Mouse (Mus musculus): Measurements from ENCODE around the gene Sipa1l2.

Sipa1l2 gene

DNA sequence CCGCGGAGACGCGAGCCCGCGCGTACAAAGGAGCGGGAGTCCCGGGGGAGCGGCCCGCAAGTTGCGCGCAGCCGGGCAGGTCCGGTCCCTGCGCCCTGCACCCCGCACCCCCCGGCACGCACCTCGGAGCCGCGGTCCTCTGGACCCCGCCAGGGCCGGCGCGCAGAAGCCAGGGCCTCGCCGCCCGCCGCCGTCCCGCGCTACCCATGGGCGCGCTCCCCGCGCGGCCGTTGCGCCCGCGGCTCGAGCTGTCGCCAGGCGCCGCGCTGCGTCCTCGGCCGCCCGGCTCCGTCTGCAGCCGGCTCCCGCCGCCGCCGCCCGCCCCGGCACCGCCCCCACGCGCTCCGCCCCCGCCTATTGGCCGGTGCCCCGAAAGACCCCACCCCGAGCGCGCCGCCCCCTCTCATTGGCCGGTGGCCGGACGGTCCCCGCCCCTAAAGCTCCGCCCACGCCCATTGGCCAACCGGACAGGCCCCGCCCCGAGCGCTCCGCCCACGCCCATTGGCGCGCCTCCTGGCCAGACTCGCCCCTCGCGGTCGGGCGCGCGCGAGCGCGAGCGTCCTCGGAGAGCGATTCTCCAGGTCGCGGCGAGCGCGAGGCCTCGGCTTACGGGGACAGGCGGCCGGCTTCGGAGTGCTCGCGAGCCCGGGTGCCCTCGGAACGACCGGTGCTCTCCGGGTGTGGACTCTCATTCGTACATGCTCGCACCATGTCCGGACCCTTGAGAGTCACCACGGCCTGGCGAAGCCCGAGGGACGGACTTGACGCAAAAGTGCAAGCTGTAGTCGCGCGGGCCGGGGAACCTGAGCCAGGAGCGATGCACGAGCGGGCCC is at the start of gene Sipa1l2:
TSS of gene Sipa1l2 (minus strand) at position 276 of the 833 bp plus-strand sequence.
- peak; percentile 98 for DNase-seq

DNA sequence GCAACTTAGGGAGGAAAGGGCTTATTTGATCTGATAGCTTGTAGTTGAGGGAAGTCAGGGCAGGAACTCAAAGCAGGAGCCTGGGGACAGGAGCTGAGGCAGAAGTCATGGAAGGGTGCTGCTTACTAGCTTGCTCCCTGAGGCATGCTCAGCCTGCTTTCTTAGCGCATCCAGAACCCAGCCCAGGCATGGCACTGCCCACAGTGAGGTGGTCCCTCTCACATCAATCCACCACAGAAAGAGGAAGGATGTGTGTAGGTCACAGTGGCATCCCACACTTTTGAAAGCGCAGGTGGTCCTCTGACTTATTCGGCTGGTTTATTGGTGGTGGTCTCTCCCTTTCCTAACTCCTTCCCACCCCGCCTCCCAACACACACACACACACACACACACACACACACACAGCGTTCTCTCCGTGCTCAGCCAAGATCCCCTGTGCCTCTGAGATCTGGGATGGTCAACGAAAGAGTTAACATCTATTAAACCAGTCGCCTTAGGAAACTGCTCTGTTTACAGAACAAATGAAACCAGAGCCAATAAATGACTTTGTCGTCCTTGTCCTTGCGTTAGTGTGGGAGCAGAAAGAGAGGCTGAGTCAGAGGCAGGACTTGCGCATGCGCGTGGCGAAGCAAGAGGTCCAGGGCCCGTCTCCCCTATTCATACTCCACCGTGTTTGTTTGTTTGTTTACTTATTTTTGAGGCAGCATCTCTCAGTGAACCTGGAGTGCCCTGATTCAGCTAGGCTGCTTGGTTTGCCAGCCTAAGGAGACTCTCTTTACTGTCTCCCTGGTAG is 49.1 kb upstream of the Sipa1l2 start:
- peak; percentile 80 for DNase-seq

DNA sequence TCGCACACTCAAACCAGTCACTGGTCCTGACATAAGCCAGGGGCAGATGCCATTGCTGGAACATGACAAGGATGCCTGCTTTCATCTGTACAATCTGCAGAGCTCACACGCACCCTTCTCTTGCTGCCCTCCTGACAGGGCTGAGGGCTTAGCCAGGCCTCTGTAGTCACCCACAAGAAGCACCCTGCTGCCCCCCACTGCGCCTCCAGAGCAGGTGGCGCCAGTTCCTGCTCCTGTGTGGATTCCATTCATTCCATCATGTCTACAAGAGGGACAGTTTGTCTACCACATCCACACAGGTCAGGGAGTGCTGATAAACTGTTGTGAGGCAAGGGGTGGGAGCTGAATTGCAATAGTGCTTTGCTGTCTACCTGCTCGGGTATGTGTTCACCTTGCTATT is 47.3 kb upstream of the Sipa1l2 start:
- DNase-seq, result no peak

DNA sequence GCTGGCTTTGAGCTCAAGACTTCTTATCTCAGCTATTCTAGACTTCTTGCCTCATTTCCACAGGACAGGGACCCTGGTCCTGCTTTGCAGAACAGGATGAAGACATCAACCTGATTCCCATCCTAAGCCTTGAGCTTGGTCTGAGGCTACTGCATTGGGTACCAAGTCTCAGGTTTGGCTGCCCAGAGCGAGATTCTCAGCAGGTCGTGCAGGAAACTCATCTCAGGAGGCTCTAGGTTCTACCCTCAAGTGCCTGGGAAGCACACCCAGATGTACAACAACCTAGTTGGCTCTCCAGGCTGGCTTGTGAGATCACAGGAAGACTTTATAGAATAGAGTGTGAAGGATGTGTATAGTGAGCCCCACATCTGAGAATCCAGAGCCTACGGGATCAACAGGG is 46.4 kb upstream of the Sipa1l2 start:
- no peak for DNase-seq

DNA sequence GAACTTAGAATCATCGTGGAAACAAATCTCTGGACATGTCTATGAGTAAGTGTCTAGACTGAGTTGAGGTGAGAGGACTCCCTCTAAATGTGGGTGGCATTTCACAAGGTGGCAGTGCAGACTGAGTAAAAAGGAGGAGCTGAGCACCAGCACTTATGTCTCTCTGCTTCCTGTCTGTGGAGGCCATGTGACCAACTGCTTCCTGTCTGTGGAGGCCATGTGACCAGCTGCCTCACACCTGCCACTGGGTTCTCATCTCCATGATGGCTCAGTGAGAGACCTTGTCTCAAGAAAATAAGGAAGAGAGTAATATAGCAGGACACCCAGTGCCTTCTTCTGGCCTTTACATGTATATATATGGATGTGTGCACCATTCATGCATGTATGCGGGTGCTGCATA is 43.9 kb upstream of the Sipa1l2 start:
- DNase-seq, result no peak

DNA sequence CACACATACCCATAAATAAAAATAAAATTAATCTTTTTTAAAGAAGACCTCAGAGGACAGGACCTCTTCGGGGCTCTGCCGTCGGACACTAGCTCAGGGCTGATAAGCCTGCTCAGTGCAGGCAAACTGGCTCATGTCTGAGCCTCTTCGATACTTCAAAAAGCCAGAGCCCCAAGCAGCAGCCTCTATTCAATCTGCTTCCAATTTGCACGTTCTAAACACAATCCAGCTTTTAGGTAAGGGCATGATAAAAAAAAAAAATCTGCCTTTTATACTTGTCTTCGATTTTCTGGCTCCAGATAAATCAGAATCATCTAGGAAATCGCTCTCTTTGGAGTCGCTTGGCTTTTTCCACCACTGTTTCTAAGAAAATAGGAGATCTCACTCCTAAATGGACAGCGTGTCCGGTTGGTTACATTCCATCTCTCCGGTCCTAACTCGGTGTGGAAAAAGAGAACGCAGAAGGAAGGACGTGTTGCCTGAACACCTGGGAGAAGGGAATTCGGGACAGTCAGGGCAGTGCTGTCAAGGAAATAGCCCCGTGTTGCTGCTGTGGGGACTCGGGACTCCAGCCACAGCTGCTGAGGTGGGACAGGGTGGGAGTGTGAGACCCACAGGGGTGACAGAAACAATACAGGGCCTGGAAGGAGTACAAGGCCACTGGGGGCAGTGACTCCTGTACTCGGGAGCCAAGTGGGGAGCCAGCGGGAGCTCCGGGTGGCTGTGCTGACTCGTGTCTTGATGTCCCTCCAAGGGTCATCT is 42.4 kb upstream of the Sipa1l2 start:
- no peak for DNase-seq

DNA sequence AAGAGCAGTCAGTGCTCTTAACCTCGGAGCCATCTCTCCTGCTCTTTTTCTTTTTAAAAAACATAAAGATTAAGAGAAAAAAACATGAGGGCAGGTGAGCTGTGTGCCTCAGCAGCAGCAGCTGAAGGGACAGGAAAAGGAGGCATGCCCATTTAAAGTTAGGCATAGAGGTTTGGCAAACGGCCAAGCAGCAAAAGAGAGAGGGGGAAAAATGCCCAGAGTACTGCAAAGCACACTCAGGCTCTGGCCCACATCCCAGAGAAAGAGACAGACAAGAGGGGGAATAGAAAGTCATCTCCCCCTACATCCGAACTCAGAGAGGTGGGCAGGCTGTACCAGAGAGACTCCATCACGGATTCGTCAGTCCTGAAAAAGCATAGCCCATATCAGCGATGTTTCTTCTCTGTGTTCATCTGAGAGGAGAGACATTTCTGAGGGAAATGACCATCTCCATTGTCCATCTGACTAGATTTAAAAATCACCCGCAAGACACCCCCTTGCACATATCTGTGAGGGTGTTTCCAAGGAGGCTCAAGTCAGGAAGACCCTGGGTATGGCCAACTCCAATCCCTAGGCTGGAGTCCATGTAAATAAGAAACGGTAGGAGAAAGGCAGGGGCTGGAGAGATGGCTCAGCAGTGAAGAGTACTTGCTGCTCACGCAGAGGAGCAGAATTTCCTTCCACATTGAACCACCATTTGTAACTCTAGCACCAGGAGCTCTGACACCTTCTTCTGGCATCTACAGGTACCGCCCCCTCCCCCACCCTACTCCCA is 41.6 kb upstream of the Sipa1l2 start:
- no peak for DNase-seq

DNA sequence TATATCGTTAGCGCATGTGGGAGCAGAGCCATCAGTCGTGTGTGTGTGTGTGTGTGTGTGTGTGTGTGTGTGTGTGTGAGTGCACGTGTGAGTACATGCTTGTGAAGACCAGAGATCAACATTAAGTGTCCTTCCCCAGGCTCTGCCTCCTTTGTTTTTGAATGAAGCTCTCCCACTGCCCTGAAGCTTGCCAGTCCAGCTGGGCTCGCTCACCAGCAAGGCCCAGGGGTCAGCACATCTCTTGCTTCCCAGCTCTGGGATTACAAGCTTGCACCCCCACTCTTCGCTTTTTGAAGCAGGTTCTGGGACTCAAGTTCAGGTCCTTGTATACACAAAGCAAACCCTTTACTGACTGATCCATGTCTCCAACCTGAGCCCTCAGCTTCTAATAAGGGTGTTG is 40.1 kb upstream of the Sipa1l2 start:
- peak; percentile 56 for DNase-seq

DNA sequence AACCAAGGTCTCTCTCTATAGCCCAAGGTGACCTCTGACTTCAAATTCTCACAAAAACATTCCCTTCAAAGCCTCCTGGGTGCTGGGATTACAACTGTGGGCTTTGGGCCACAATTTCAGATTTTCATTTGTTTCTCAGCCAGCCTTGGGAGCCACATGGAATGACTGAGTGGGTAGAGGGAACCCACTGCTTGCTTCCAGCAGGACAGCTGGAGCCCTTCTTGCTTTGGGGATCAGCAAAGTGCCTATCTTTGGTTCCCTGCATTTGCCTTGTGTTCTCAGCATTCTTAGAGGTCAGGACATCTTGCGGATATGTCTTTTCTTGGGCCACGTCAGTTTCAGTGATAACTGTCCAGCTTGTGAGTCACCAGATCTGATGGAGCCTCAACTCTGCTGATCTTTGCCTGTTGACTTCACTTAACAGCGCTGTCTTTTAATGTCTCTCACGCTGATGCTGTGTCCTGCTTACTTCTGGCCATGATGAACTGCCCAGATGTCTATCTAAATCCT is 38.2 kb upstream of the Sipa1l2 start:
- DNase-seq, result no peak

DNA sequence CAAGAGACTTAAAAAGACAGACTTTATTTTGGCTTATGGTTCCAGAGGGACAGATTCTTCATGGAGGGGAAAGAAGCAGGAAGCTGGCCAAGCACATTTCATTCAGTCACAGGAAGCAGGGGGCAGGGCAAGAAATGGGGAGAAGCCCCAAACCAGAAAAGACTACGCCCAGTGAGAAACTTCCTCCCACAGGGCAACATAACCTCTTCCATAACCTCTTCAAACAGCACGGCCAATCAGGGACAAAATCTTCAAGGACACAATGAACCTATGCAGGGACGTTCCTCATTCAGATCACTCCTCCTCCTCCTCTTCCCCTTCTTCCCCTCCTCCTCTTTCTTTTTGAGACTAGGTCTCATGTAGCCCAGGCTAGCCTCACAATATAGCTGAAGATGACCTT is 37.3 kb upstream of the Sipa1l2 start:
- no peak for DNase-seq

DNA sequence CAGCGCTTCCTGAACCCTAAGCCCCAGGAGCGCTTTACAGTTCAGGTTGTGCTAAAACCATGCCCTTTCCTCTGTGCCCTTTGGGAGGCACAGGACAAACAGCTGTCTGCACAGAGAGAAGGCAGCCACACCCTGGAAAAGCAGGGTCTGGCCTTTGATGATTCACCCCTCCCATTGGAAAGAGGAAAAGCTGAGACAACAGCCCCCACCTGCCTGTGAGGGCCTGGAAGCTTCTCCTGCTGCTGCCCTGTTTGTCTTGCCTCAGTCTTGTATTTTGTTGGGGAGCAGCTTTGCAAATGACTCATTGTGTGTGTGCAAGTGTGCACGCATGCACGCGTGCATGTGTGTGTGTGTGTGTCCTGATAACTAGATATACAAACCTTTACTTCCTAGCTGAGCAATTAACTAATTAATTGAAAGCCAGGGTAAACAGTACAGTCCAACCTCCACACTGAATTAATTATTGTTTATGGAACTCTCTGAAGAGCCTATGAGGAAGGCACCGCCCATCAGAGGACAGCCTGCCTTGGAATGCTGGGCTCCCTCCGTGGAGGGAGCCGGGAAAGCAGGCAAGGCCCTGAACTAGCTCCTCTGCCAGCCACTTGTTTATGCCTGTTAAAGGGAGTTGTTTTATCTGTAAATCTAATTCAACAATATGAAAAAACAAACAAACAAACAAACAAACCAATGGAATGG is 35.4 kb upstream of the Sipa1l2 start:
- no peak for DNase-seq

DNA sequence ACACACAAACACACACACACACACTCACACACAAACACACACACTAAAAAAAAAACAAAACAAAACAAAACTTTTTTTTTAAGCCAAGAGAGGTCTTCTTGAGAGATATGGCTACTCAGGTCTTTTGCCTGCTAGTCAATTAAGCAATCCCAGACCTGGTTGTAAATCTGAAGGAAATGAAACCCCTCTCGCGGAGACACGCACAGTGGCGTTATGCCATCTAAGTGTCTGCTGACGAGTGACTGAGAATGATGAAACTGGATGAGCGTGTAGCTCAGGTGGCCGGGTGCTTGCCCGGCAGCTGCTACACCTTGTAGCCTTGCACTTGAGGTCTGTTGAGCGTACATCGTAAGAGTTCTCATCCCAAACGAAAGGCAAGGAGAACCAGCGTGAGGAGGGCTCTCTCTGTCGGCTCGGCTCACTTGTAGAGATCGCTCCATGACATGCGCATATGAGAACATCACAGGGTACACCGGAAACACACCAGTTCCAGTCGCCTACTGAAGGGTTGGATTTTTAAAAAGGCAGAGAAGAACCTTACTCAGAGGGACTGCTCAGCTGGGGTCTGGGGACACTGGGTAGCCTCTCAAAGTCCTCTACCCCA is 34.7 kb upstream of the Sipa1l2 start:
- DNase-seq, result no peak

DNA sequence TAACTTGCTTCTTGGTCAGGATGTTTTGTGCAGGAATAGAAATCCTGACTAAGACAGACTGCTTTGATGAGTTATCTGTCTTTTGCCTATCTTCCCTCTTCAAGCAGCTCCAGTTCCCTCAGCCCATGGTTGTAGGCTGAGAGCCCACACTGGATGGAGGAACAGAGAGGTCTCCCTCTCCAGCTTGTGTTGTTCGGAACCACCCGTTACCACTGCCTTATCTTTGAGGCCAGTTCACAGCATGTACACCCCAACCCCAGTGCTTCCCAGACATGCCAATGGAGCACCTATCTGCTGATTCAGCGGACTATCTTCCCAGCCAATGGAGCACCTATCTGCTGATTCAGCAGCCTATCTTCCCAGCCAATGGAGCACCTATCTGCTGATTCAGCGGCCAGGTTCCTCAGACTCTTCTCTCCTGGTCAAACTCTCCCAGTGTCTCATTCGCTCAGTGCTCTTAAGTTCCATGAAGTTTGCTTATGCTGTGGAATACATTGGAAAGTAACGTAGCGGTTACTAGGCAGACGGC is 33.8 kb upstream of the Sipa1l2 start:
- no peak for DNase-seq

DNA sequence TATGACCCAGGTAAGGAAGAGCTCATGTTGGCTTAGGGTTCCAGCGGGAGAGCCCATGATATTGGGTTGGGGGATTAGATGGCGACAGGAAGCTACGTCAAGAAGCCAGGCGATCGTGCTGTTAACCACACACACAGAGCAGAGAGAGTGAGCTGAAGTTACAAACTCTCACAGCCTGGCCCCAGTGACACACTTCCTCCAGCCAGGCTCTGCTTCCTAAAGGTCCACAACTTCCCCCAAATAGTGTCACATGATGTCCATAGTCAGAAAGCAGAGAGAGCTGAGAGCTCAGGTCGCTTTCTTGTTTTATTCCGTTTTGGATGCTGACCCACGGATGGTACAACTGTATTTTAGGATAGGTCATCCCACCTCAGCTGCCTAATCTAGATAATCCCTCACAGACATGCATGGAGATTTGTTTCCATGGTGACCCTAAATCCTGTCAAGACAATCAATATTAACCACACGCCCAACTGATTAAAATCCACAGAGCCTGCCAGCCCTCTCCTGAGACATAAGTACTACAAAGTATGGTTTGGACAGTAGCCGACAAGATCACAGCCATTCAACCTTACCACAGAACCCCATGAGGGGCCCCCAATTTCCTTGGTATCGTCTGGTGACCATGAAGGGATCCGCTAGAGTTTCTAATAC is 30.6 kb upstream of the Sipa1l2 start:
- no peak for DNase-seq

DNA sequence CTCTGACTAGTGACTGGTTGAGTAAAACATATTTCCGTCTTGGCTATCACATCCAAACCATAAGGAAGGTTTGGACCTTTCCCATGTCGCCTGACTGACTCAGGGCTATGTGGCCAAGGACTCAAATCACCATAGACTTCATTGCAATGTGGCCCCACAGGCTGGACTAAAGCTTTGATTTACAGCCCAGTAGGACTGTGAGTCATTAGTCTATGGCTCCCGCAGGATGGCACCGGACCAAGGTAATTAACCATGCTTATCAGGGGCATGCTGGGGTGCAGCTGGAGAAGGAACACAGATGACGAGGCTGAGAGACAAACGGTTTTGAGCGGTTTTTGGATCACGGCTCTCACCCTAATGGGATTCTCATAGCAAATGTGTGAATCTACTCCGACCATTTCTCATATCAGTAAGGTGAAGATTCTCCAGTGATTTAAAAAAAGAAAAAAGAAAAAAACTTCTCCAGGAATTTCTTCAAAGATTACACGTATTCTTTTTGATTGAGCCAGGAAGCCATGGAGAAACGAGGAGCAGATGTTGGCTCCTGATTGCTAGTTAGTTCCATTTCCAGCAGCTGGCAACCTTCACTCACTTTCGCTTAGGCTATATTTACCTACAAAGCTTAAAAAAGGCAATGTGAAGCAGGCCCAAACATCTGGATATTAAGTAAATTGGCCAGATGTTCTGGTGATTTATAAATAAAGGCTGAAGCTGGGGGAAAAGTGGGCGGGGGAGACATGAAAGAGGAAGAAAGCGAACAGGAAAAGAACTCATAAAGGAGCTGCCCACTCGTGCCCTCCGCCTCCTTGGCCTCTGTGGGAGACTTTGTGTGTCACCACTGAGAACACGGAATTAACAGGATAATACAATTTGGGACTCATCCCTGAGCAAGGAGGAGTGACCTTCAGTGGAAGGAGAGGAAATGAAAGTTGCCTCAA is 26.2 kb upstream of the Sipa1l2 start:
- peak; percentile 64 for DNase-seq

DNA sequence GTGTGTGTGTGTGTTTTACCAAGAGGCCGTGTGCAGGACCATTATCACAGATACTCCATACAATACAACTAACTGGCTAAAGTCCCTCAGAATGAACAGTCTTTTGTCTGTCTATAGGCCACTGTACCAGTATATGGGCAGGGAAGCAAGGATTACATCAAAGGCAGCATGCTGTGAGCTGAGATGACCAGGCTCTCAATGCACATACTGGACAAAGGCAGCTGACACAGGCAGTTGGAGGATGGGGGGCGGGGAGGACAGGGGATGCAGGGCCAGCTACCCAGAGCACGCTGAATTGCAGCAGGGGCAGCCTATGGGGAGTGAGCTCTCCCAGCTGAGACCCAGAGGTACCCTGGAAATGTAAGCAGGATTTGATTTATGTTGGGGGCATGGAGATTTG is 20.8 kb upstream of the Sipa1l2 start:
- DNase-seq, result no peak

DNA sequence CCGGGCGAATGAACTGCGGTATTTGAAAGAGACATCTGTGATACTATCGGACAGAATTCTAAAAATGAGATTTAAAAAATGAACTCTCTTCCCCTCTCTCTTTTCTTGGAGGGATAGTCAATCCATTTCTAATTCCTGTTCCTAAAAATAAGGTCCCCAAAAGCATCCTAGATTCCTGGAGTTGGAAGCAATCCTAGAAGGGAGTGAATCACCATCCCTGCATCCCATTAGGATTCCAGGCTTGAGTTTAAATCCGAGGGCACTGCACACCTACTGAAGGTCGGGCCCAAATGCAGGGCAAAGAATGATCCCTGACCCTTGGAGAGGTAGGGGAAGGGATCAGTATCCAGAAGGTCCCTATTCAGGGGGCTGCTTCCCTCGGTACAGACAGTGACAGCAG is 17.0 kb upstream of the Sipa1l2 start:
- no peak for DNase-seq

DNA sequence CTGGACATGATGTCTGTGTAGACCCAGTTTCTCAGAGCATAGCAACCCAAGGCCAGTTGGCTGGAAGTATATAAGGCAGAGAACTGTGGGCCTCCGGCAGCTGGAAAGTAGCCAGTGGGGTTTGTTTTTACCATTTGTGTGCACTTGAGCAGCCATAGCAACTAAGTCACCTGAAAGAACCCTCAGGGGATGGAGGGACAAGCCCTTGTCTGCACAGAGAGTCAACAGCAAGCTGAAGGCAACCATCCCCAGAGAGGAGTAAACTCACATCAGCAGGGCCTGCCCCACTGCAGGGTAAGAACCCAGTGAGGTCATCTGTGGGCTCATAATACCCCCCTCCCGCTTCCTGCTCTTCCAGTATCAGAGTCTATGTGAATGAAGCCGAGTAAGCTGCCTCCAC is 14.7 kb upstream of the Sipa1l2 start:
- peak; percentile 24 for DNase-seq

DNA sequence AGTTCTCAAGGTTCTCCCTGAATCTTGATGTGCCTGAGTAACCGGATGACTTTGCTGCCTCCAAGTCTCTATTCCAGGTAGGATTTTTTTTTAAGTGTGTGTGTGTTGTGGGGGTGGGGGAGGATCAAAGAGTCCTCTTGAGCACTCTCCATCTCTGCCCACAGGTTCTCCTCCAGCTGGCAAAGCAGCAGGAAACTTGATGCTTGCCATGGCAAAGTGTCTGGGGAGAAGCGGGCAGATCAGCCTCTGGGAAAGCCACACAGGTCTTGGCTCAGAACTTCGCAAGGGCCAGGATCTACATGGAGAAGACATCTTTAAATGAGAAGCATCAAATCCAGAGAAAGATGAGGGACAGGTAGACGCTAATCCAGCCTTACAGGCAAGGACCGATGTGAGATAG is 10.8 kb upstream of the Sipa1l2 start:
- no peak for DNase-seq

Measured in lung, postnatal 10 days (tissue).